Mouse (Mus musculus) Patski (cell line): ENCODE data around the gene Zfp512b. TPM values are rescaled to one million over a fixed set of nuclear protein-coding genes. Genes with fewer than 3 reads are reported as not detected.

Source experiments
- ATAC-seq: fragments of 100-300 bp; one replicate; pipeline ENCODE4 v1.8.0; 2021
- CTCF ChIA-PET: fragments of 350-600 bp; sonication (Branson Sonifier 250); formaldehyde crosslinking; loops from one replicate; lab custom pipeline; 2022; ENCODE audit warnings: inconsistent platforms; lab: Charles Lee
- POLR2A ChIA-PET: fragments of 350-600 bp; sonication (Branson Sonifier 250); formaldehyde crosslinking; loops from one replicate; lab custom pipeline; 2022; ENCODE audit warnings: antibody characterized with exemption, inconsistent platforms; lab: Charles Lee
- DNase-seq: peaks from one replicate; pipeline ENCODE4 v3.0.0-alpha.2; 2011; ENCODE audit warnings: low read depth, low spot score
- H3K27me3 ChIP-seq: fragments of 371-371 bp; one replicate; pipeline ENCODE4 v1.5.1; 2021
- CTCF ChIP-seq: fragments of 100-300 bp; IDR thresholded peaks from one replicate; pipeline ENCODE4 v1.5.1; 2021
- in situ Hi-C: fragments of 300-500 bp; cut with MboI; formaldehyde crosslinking; loops from 3 replicates; pipeline ENCODE4 v1.11.1; 2018; ENCODE audit warnings: low pct_unique_long_range_greater_than_20kb, mixed read lengths
- polyA plus RNA-seq: library from polyadenylated mRNA; unstranded; gene quantifications from one replicate; pipeline ENCODE4 v1.2.3, GENCODE M21; 2021

The Zfp512b gene
- polyA plus RNA-seq, 1 experiment from 2014 or later, result 63.1 TPM

DNA sequence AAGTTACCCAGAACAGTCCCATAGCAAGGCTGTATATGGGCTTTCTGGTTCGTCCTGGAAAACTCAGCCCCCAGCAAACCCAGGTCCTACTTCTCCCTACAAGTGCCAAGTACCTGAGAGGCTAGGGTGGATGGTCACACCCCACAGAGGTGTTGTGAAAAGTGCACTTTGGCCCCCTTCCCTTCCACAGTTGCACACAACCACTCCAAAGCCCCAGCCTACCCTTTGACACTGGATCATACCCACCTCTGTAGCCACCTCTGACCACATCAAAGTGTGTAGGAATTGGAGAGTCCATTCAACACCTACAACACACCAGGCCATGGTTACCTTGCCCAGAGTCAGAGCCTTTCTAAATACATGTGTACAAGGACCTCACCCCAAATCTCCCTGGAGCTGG is 9.7 kb downstream of the Zfp512b start:
- ChIA-PET CTCF (interaction anchor here (2.7 to 6.9 kb wide), 2 partner anchors 12 to 14 kb away, joined by 7 to 69 read pairs; no protein-coding TSS in a partner anchor), POLR2A (interaction anchor here (0.5 to 1.9 kb wide), 4 partner anchors 9 to 97 kb away, joined by 3 to 6 read pairs (median 4); partner anchors contain the start of genes Prpf6 and Tcea2)
- TF ChIP-seq CTCF, result no peak
- in situ Hi-C loops, result loop anchor here (25.0 kb wide), 1 partner anchor 1371 kb away; no protein-coding TSS in a partner anchor
- no peak for ATAC-seq
- no peaks in the 10 kb centered on the region for H3K27me3 ChIP-seq
- DNase-seq, result no peak

DNA sequence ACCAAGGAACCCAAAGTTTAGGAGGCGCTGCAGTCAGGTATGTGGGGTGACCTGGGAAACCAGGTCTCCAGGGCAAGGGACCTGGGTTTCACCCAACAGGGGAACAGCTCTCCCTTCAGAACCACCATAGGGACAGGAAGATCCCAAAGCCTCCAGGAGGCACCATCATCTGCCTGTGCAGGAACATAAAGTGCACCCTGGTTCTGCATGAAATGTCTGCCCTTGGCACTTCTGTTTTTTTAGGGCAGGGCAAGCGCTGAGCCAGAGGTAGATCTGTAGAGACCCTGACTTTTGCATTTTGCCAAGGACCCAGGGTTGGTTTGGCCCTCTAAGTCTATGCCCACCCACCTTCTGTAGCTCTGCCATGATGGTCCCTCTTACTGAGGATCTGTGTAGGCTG is 10.2 kb downstream of the Zfp512b start:
- in situ Hi-C loops, result loop anchor here (25.0 kb wide), 1 partner anchor 1370 kb away; no protein-coding TSS in a partner anchor
- no peak for TF ChIP-seq CTCF
- no peak for ATAC-seq
- DNase-seq, result no peak
- ChIA-PET CTCF (interaction anchor here (0.8 to 6.9 kb wide), 4 partner anchors 9 to 64 kb away, joined by 3 to 69 read pairs (median 12); no protein-coding TSS in a partner anchor), POLR2A (interaction anchor here (0.7 to 1.9 kb wide), 3 partner anchors 10 to 40 kb away, joined by 3 to 6 read pairs (median 3); partner anchors contain the start of gene Prpf6)
- no peaks in the 10 kb centered on the region for H3K27me3 ChIP-seq

DNA sequence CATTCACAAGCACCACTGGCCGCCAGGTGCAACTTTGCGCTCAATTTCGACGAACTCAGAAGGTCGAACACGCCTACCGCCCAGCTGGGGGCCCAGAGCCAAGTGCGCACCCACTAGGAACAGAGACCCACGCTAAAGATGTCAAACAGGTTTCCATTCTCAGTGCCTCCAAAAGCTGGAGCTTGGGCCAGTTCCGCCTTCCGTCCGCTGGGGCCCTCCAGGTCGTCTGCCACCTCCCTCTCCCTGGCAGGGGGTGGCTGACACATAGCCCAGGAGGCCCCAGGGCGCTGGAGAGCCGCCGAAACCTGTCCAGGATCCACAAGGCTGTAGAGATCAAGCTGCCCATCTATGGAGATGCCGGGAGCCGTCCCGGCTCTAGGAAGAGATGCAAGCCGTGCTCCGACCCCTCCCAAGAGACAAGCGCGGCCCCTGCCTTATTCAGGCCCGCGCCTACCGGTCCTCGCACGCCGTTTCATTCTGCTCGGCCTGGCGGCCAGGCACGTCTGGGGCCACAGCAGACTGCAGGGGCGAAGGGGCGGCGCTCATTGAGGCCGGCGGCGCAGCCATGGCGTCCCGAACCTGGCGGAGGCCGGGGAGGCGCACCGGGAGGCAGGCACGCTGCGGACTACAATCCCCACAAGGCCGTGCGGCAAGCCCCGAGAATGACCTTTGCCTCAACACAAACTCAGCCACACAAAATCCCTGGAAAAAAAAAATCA is 11.0 kb downstream of the Zfp512b start:
- POLR2A ChIA-PET, result interaction anchor here (0.6 to 1.9 kb wide), 7 partner anchors 10 to 187 kb away, joined by 3 to 6 read pairs (median 4); partner anchors contain the start of gene Prpf6
- DNase-seq, result no peak
- peak; percentile 71 for ATAC-seq
- no peaks in the 10 kb centered on the region for H3K27me3 ChIP-seq
- CTCF ChIA-PET, result interaction anchor here (0.7 to 6.9 kb wide), 9 partner anchors 9 to 189 kb away, joined by 3 to 69 read pairs (median 3); partner anchors contain the start of gene Tpd52l2
- in situ Hi-C loops, result loop anchor here (25.0 kb wide), 1 partner anchor 1369 kb away; no protein-coding TSS in a partner anchor
- no peak for TF ChIP-seq CTCF

DNA sequence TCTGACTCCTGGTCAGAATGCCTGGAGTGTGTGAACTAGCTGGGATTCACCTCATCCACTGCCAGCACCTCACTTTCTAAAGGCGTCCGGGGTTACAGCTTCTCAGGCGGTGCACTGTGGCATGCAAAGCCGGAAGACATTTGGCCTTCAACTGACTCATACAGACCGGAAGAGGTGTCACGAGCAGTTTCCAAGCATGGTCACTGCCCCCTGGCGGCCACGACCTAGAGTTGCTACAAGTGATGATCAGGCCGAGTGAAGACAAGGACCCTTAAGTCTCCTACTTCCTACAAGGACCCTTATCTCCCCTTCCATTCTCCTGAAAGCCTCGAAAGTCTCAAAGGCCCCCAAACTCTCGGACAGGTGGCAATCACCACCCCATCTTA is 11.6 kb downstream of the Zfp512b start:
- H3K27me3 ChIP-seq, result no peaks in the 10 kb centered on the region
- ATAC-seq (peak; percentile 75), DNase-seq (peak; percentile 75)
- in situ Hi-C loops, result loop anchor here (25.0 kb wide), 1 partner anchor 1369 kb away; no protein-coding TSS in a partner anchor
- ChIA-PET CTCF (interaction anchor here (0.7 to 6.9 kb wide), 8 partner anchors 10 to 189 kb away, joined by 3 to 69 read pairs (median 4); partner anchors contain the start of gene Tpd52l2), POLR2A (interaction anchor here (0.6 to 1.9 kb wide), 7 partner anchors 10 to 186 kb away, joined by 3 to 6 read pairs (median 4); no protein-coding TSS in a partner anchor)
- no peak for TF ChIP-seq CTCF

DNA sequence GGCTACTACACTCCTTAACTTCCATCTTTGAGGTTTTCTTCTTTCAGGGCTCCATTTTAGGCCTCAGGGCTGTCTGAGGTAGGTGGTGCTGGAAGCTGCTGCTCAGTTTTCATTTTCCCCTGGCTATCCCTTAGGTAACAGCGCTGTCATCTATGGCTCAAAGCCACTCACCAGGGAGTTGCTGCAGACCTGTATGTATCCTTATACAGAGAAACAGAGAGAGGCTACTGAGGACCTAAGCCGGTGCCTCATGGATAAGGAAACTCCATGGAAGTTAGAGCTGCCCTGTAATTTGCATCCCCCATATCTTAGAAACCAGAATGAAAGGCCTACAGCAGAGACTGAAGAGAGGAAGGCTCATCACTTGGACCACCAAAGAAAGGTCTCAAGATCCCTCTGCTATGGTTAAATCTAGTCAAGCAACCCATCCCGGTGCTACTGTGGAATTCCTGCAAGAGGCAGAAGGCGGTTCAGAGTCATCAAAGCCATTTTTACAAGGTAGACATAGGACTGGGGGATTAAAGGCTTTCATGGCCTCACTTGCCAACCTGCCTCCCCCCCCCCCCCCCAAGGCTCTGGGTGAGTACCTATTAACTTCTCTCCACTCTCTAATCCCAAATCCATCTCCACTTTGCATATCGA is 12.4 kb downstream of the Zfp512b start:
- DNase-seq (no peak), ATAC-seq (no peak)
- ChIA-PET CTCF (interaction anchor here (0.8 to 6.9 kb wide), 8 partner anchors 12 to 188 kb away, joined by 3 to 69 read pairs (median 5); partner anchors contain the start of gene Tpd52l2), POLR2A (interaction anchor here (0.6 to 1.6 kb wide), 5 partner anchors 10 to 185 kb away, joined by 3 to 4 read pairs (median 4); no protein-coding TSS in a partner anchor)
- TF ChIP-seq CTCF, result no peak
- no peaks in the 10 kb centered on the region for H3K27me3 ChIP-seq
- in situ Hi-C loops, result loop anchor here (25.0 kb wide), 1 partner anchor 1368 kb away; no protein-coding TSS in a partner anchor

DNA sequence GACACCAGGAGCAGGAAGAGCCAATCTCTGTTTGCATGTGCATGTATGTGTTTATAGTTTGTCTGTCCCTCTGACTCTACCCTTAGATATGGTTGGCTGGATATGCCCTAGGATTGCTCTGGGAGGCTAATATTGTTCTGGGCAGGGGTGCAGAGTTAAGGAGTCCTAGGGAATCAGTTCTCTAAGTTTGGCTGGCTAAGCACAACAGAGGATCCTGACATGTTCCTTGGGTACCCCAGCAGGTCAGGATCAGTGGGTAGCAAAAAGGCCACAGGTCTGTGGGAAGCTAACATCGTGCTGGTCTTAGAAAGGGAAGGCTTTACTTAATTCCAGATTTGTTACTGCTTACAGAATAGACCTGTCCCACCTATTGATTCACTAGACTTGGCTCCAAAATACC is 12.9 kb downstream of the Zfp512b start:
- DNase-seq, result no peak
- TF ChIP-seq CTCF, result no peak
- in situ Hi-C loops, result loop anchor here (5.0 to 25.0 kb wide), 2 partner anchors 187 to 1367 kb away; no protein-coding TSS in a partner anchor
- CTCF ChIA-PET, result interaction anchor here (0.7 to 6.9 kb wide), 6 partner anchors 11 to 187 kb away, joined by 3 to 69 read pairs (median 7); partner anchors contain the start of gene Tpd52l2
- POLR2A ChIA-PET, result interaction anchor here (0.8 to 2.0 kb wide), 4 partner anchors 11 to 59 kb away, joined by 3 to 9 read pairs (median 4); no protein-coding TSS in a partner anchor
- H3K27me3 ChIP-seq, result no peaks in the 10 kb centered on the region
- no peak for ATAC-seq

DNA sequence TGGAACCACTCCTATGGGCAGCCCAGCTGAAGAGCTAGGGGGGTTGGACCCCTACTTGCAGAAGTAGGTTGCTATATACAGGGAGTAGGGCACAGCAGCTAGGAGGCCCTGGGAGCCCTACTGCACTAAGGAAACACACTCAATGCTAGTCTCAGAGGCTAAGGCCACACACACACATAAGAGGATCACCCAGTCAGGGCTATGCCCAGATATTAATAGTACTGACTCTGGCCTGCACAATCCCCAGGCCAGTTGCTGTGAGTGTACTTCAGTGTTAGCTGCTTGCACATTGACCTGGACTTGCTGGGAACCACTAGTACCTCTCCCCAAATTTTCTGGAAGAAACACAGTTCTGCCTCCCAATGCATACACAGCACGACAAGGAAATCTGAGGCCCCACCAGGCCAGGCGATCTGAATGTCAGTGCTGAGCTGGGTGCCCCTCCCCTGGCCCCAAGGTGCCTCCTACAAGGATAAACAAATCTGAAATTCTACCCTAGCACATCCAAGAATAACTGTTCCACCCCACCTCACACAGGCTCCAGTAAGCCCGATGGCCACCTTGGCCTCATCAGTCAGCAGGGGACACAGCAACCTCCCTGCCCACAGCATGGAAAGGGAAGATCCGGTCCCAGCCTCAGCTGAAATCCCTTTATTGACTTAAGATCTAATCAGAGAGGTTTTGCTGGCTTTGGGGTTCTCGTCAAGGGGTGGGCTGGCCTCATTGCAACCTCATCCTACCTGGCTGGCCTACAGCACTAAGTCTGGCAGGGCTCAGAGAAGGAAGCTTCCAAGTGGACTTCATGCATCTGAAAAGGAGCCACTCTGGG is 13.6 kb downstream of the Zfp512b start:
- no peaks in the 10 kb centered on the region for H3K27me3 ChIP-seq
- CTCF ChIA-PET, result interaction anchor here (0.7 to 6.9 kb wide), 6 partner anchors 11 to 186 kb away, joined by 3 to 69 read pairs (median 7); partner anchors contain the start of gene Tpd52l2
- in situ Hi-C loops, result loop anchor here (5.0 to 25.0 kb wide), 2 partner anchors 187 to 1367 kb away; no protein-coding TSS in a partner anchor
- ATAC-seq (no peak), DNase-seq (no peak)
- POLR2A ChIA-PET, result interaction anchor here (1.1 to 2.0 kb wide), 3 partner anchors 10 to 58 kb away, joined by 3 to 9 read pairs (median 3); no protein-coding TSS in a partner anchor
- TF ChIP-seq CTCF, result no peak

DNA sequence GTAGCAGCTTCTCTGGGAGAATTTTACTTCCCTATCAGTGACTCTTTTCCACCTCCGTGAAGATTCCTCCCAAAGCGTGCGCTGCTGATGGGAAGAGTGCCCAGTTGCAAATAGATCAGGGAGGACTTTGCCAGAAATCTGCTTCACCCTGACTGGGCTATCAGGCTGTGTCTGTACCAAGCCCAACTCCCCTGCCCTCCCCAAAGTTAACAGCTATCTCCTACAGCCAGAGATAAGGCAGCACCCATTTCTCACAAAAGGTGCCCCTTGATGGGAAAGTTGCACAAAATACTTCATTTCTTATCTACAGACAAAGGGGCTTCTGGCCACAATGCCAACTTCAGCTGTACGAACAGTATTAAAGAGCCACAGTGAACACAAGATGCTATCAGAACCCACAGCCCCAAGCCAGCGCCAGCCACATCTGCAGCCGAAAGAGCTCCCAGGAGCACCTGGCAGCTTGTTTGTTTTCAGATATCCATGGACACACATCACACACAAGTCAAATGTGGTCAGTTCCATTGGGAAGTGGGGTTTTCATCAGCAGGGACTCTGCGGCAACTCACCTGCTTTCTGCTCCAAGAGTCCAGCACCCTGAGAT is 14.5 kb downstream of the Zfp512b start:
- ATAC-seq, result no peak
- in situ Hi-C loops, result loop anchor here (5.0 to 25.0 kb wide), 2 partner anchors 186 to 1366 kb away; no protein-coding TSS in a partner anchor
- TF ChIP-seq CTCF, result no peak
- no peaks in the 10 kb centered on the region for H3K27me3 ChIP-seq
- ChIA-PET CTCF (interaction anchor here (0.9 to 6.9 kb wide), 4 partner anchors 10 to 167 kb away, joined by 3 to 69 read pairs (median 9); no protein-coding TSS in a partner anchor), POLR2A (interaction anchor here (1.2 to 2.0 kb wide), 3 partner anchors 9 to 56 kb away, joined by 3 to 9 read pairs (median 4); no protein-coding TSS in a partner anchor)
- no peak for DNase-seq
